Mouse (Mus musculus) kidney, embryonic 15.5 days (tissue): Measurements from ENCODE around the gene Foxp1. TPM values are rescaled to one million over a fixed set of nuclear protein-coding genes. Genes with fewer than 3 reads are reported as not detected.

Source experiments
- ATAC-seq: fragments of 200-750 bp; cut with Nextera tagmentation; replicated peaks from 2 replicates; pipeline ENCODE4 v1.8.0; 2017; ENCODE audit warnings: moderate TSS enrichment; ENCODE audit not compliant: low FRiP score
- H3K27ac ChIP-seq: fragments of 300-500 bp; sonication (generic); 2 replicates; pipeline ENCODE4 v1.5.1; 2015; ENCODE audit warnings: mild to moderate bottlenecking, inconsistent platforms
- H3K27me3 ChIP-seq: fragments of 300-500 bp; sonication (generic); 2 replicates; pipeline ENCODE4 v1.6.1; 2015; ENCODE audit warnings: inconsistent platforms
- H3K36me3 ChIP-seq: fragments of 300-500 bp; sonication (generic); 2 replicates; pipeline ENCODE4 v1.6.1; 2015; ENCODE audit warnings: inconsistent platforms
- H3K4me1 ChIP-seq: fragments of 300-500 bp; sonication (generic); 2 replicates; pipeline ENCODE4 v1.6.1; 2015; ENCODE audit warnings: inconsistent platforms
- H3K4me2 ChIP-seq: fragments of 300-500 bp; sonication (generic); 2 replicates; pipeline ENCODE4 v1.6.1; 2015; ENCODE audit warnings: moderate library complexity, mild to moderate bottlenecking, inconsistent platforms
- H3K4me3 ChIP-seq: fragments of 300-500 bp; sonication (generic); replicated peaks from 2 replicates; pipeline ENCODE4 v1.5.1; 2015; ENCODE audit warnings: mild to moderate bottlenecking, inconsistent platforms
- H3K9ac ChIP-seq: fragments of 300-500 bp; sonication (generic); 2 replicates; pipeline ENCODE4 v1.6.1; 2015; ENCODE audit warnings: mild to moderate bottlenecking, inconsistent platforms
- H3K9me3 ChIP-seq: fragments of 300-500 bp; sonication (generic); replicated peaks from 2 replicates; pipeline ENCODE4 v1.6.1; 2016; ENCODE audit warnings: inconsistent platforms
- WGBS: fragments of 180-500 bp; shearing (Covaris S2); methylation state at CpG from one replicate; pipeline ENCODE4 v1.1.7; 2015; ENCODE audit warnings: mixed read lengths; 5-methylcytosine and 5-hydroxymethylcytosine counted together
- polyA plus RNA-seq: library from polyadenylated mRNA; unstranded; fragments of >200 nt; fragmentation: Nextera tagmentation; extraction: Ambion mirVana; gene quantifications from 2 replicates; pipeline ENCODE4 v1.2.1, GENCODE M21; 2015

Foxp1 gene
- polyA plus RNA-seq, 1 experiment from 2014 or later = 50.2 TPM

DNA sequence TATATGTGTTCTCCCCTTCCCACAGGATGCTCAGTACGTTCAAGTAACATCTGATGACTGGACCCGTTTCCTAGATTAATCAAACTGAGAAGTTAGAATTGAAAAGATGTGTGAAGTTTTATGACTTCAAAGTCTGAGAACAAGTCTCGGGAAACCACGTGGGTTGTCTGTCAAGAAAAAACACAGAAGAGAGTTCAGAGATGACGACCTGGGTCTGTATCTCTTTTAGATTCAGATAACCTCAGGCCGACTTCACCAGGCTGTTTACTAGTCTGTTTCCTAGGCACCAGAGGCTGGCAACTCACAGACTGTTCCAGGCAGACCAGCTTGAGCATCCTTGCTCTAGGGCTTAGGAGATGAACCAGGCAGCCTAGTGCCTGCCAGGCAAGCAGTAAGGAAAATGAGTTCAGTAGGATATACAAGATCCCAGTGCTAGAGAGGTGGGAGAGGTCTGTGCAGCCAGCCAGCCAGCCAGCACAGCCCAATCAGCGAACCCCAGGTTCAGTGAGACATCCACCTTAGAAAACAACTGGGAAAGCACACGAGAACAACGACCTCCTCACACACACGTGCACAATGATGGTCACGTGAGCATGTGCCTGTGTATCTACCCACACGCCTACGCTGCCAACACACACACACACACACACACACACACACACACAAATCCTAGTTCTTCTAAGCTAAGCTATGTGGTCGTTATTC lies 212.9 kb downstream of the Foxp1 start:
- no peak overlapping the region for H3K4me3 ChIP-seq
- no peak overlapping the region for H3K9ac ChIP-seq
- H3K27ac ChIP-seq = no peak overlapping the region
- H3K4me2 ChIP-seq = no peak overlapping the region
- 74% methylated on average over 14 of the region's 14 CpGs for WGBS
- ATAC-seq = no peak
- H3K9me3 ChIP-seq = no peaks in the 10 kb centered on the region
- peaks cover 8% of the 10 kb centered on the region; the same call in 1 of the 2 replicates for H3K4me1 ChIP-seq
- H3K27me3 ChIP-seq = no peaks in the 10 kb centered on the region
- H3K36me3 ChIP-seq = peaks cover 8% of the 10 kb centered on the region

DNA sequence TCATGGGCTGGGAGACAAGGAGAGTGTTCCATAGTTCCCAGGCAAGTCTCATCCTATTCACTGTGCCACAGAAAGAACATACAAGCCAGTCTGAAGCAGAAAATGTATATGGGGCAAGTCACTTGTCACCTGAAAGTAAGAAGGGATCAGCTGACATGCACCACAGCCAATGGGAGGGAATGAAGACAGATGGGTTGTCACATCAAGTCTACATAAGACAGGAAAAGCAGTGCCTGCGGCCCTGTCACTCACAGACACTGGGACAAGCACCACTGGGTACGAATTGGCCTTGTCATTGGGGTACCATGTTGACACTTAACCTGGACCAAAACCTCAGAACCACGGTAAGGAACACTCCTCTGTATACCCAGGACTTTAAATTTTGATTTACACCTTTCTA lies 216.8 kb downstream of the Foxp1 start:
- Histone ChIP-seq H3K36me3 (peaks cover 8% of the 10 kb centered on the region), H3K27me3 (no peaks in the 10 kb centered on the region), H3K9me3 (no peaks in the 10 kb centered on the region), H3K4me1 (peaks cover 23% of the 10 kb centered on the region), H3K9ac (no peak overlapping the region), H3K27ac (no peak overlapping the region), H3K4me2 (no peak overlapping the region), H3K4me3 (no peak overlapping the region)
- WGBS = 80% methylated on average over 3 of the region's 3 CpGs
- ATAC-seq = no peak

DNA sequence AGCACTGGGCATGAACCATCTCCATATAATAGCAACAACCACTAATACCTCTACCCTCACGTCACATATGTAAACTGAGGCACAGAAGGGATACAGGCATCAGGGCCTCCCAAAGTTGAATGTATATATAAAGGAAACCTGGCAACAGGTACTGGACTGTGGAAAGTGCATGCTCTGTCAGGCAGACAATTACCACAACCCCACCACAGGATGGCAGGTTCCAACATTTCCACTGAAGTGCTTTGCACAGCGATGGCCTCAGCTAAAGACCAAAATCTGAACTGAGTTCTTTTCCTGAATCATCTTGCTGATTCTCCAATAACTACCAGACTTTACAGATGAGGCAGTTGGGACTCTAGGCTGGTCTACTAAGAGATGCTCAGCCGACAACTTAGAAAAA lies 217.3 kb downstream of the Foxp1 start:
- Histone ChIP-seq H3K4me1 (peaks cover 19% of the 10 kb centered on the region), H3K9me3 (no peaks in the 10 kb centered on the region), H3K4me2 (no peak overlapping the region), H3K36me3 (peaks cover 8% of the 10 kb centered on the region), H3K27ac (no peak overlapping the region), H3K9ac (no peak overlapping the region), H3K27me3 (0 out of 2 replicates have a peak, but pooled peaks cover 3% of the 10 kb centered on the region), H3K4me3 (no peak overlapping the region)
- WGBS = 88% methylated on average over 3 of the region's 3 CpGs
- no peak for ATAC-seq

DNA sequence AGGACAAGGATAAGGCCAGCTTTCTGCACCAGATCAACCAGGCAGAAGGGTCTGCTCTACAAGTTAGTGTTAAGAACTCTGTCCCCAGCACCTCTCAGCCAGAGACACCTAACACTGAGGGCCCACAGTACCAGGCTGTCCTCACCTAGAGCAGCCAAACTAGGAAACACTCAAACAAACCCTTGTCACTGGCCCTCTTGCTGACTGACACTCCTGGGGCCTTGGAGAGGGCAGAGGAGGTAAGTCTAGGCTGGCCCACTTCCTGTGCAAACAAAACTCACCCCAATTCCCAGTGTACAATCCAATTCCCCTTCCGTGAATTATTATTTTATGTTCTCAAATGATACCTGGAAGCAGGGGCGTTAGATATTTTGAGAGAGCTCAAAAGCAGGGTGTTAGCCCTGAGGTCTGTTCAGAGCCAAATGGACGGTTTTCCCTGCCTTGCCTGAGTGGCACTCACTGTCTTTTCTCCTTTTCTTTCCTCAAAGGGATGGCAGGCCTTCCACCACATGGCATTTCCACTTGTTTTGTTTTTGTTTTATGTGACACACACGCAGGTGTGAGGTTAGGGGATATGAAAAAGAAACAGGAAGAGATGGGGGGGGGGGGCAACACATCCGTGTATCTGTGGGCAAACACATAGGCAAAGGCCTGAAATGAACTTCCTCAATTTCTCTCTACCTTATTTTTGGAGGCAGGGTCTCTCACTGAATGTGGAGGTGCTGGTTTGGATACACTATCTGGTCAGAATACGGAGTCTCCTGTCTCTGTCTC lies 219.7 kb downstream of the Foxp1 start:
- Histone ChIP-seq H3K27me3 (0 out of 2 replicates have a peak, but pooled peaks cover 3% of the 10 kb centered on the region), H3K4me1 (peaks cover 21% of the 10 kb centered on the region), H3K36me3 (peaks cover 7% of the 10 kb centered on the region), H3K9me3 (no peaks in the 10 kb centered on the region), H3K4me3 (no peak overlapping the region), H3K9ac (no peak overlapping the region), H3K27ac (no peak overlapping the region), H3K4me2 (no peak overlapping the region)
- WGBS = 75% methylated on average over 6 of the region's 6 CpGs
- ATAC-seq = no peak

DNA sequence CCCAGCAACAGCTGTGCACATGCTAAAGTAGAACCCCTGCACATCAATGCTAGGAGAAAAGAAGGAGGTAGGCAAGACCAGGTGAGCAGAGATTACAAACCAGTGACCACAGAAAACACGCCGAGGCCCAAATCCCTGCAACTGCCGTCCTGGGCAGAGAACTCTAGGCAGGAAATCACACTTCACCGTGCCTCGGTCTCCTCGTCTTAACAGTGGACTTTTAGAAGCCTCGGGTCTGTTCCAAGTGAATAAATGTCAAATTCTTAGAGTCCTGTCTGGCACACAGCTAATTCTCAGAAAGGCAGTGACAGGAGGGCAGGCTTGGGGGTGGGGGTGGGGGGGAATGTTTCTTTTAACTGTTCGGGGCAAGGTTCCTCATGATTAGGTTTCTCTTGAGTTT lies 220.6 kb downstream of the Foxp1 start:
- ATAC-seq = no peak; the same call in 1 of the 2 replicates
- Histone ChIP-seq H3K27ac (no peak overlapping the region), H3K4me2 (no peak overlapping the region), H3K36me3 (no peaks in the 10 kb centered on the region), H3K9ac (no peak overlapping the region), H3K4me3 (no peak overlapping the region), H3K27me3 (0 out of 2 replicates have a peak, but pooled peaks cover 3% of the 10 kb centered on the region), H3K4me1 (peaks cover 21% of the 10 kb centered on the region), H3K9me3 (no peaks in the 10 kb centered on the region)
- 45% methylated on average over 8 of the region's 8 CpGs for WGBS

DNA sequence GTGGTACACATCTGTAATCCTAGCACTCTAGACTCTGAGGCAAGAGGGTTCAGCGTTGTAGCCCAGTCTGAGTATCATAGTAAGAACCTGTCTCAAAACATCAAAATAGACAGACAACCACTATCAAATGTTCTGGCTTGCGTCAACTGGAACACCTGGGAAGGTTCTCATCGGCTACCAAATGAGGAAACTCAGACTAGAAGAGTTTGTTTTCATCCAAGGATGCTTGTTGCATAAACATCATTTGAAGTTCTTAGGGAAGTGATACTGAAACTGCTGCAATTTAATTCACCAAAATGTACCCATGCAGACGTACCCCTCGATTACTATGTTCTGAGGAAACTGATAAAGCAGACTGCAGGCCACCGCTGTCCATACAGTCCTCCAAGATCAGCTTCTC lies 222.3 kb downstream of the Foxp1 start:
- Histone ChIP-seq H3K9ac (no peak overlapping the region), H3K4me2 (no peak overlapping the region), H3K9me3 (no peaks in the 10 kb centered on the region), H3K36me3 (no peaks in the 10 kb centered on the region), H3K27me3 (0 out of 2 replicates have a peak, but pooled peaks cover 3% of the 10 kb centered on the region), H3K4me3 (no peak overlapping the region), H3K4me1 (peaks cover 32% of the 10 kb centered on the region), H3K27ac (no peak overlapping the region)
- no peak for ATAC-seq
- 93% methylated on average over 6 of the region's 6 CpGs for WGBS

DNA sequence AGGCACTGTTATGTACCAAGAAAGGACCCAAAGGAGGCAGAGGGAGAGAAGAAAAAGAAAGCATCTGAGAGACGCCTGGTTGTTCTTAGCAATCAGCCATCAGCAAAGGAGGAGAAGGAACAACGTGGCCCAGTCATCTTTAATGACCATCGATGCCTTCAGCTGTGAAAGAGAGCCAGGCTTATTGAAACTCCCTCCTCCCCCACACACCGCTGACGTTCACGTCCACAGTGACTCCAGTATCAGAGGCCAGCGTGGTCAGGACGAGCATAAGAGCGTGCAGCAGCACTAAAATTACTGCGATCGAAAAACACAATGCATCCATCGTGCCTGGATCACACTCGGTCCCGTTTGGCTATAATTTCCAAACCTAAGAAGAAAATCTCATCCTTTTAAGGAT lies 223.3 kb downstream of the Foxp1 start:
- no peak overlapping the region for H3K9ac ChIP-seq
- H3K27me3 ChIP-seq = 0 out of 2 replicates have a peak, but pooled peaks cover 3% of the 10 kb centered on the region
- H3K4me1 ChIP-seq = peaks cover 35% of the 10 kb centered on the region
- WGBS = 41% methylated on average over 14 of the region's 14 CpGs
- H3K36me3 ChIP-seq = no peaks in the 10 kb centered on the region
- no peaks in the 10 kb centered on the region for H3K9me3 ChIP-seq
- H3K4me3 ChIP-seq = no peak overlapping the region
- no peak overlapping the region for H3K4me2 ChIP-seq
- no peak overlapping the region for H3K27ac ChIP-seq
- ATAC-seq = no peak

DNA sequence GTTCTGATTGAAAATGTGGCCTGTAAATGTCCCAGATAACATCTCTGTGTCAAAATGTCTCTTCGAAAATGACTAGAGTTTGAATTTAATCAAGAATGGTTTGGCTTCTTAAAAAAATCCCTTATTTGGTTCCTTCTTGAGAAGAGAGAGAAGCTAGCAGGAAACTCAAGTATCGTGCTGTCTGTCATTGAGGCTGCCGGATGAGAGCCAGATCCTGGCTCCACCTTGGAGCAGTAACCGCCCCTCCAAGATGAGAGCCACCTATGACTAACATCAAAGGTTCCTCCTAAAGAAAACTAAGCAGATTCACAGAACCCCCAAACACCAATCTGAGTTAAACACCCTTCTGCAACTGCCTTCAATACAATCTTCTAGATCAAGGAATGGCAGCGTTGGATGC lies 225.0 kb downstream of the Foxp1 start:
- WGBS = 92% methylated on average over 5 of the region's 5 CpGs
- H3K4me2 ChIP-seq = no peak overlapping the region
- ATAC-seq = no peak
- H3K9ac ChIP-seq = no peak overlapping the region
- no peak overlapping the region for H3K27ac ChIP-seq
- H3K4me1 ChIP-seq = peaks cover 31% of the 10 kb centered on the region
- no peak overlapping the region for H3K4me3 ChIP-seq
- no peaks in the 10 kb centered on the region for H3K9me3 ChIP-seq
- 0 out of 2 replicates have a peak, but pooled peaks cover 3% of the 10 kb centered on the region for H3K27me3 ChIP-seq
- H3K36me3 ChIP-seq = no peaks in the 10 kb centered on the region

DNA sequence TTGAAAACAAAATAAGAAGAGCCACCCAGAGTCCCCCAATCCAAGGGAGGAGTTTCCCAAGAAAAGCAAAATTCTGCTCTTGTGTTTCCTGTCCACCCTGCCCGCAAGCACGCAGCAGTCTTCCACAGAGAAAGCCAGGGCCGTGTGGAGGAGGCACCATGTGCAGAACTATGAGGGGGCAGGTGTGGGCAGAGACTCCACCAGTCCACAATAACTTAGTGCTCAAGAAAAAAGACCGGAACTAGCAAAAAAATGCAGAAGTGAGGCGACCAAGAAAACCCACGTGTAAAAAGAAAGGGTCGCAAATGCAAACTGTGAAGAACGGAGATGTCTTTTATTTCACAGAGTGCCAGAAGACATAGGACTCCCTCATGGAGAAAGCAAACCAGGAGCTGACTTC lies 227.0 kb downstream of the Foxp1 start:
- WGBS = 44% methylated on average over 8 of the region's 8 CpGs
- no peak overlapping the region for H3K9ac ChIP-seq
- H3K36me3 ChIP-seq = no peaks in the 10 kb centered on the region
- no peaks in the 10 kb centered on the region for H3K9me3 ChIP-seq
- no peak overlapping the region for H3K4me2 ChIP-seq
- no peak overlapping the region for H3K4me3 ChIP-seq
- 0 out of 2 replicates have a peak overlapping the region, but pooled peaks have one; percentile 37 for H3K27ac ChIP-seq
- H3K27me3 ChIP-seq = 0 out of 2 replicates have a peak, but pooled peaks cover 2% of the 10 kb centered on the region
- H3K4me1 ChIP-seq = peaks cover 17% of the 10 kb centered on the region
- no peak for ATAC-seq

DNA sequence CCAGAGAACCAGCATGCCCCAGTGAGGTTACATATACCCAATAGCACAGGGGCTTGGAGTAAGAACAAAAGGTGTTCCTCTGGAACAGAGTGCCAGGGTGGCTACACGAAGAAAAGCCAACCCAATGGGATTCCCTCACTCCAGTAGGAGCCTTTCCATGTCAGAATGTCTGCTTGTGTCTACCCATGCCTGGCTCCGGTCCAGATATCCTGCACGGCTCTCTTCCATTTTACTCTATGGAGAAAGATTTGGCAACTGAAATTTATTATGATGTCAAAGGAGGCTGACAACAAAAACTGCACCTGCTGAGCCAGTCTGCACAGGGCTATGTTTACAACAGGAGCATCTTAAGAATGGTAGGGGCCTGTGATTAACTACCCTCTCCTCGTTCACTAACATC lies 233.3 kb downstream of the Foxp1 start:
- Histone ChIP-seq H3K4me1 (0 out of 2 replicates have a peak, but pooled peaks cover 3% of the 10 kb centered on the region), H3K4me2 (no peak overlapping the region), H3K9me3 (no peaks in the 10 kb centered on the region), H3K4me3 (no peak overlapping the region), H3K27ac (no peak overlapping the region), H3K9ac (no peak overlapping the region), H3K27me3 (no peaks in the 10 kb centered on the region), H3K36me3 (no peaks in the 10 kb centered on the region)
- no peak for ATAC-seq
- WGBS = 76% methylated on average over 4 of the region's 4 CpGs

DNA sequence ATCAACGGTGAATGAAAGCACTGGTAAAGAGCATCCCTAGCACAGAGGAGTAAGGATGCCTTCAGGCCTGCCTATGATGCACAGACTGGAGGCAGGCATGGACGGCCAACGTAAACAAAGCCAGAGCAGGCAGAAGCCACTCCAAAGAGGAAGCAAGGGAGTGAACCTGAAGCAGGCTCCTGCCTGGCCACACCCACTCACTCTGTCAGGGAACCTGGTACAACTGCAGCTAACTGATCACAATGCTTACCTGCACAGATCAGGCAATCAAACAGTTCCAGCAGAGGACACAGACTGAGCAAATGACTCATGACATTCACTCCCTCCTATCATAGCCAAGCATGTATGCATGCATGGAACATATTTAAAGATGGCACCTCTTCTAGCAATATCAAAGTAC lies 237.5 kb downstream of the Foxp1 start:
- ATAC-seq = no peak; the same call in 1 of the 2 replicates
- H3K4me3 ChIP-seq = no peak overlapping the region
- H3K4me2 ChIP-seq = no peak overlapping the region
- WGBS = 54% methylated on average over 3 of the region's 3 CpGs
- H3K27ac ChIP-seq = no peak overlapping the region
- H3K9me3 ChIP-seq = no peaks in the 10 kb centered on the region
- H3K27me3 ChIP-seq = no peaks in the 10 kb centered on the region
- H3K4me1 ChIP-seq = 0 out of 2 replicates have a peak, but pooled peaks cover 9% of the 10 kb centered on the region
- no peaks in the 10 kb centered on the region for H3K36me3 ChIP-seq
- H3K9ac ChIP-seq = no peak overlapping the region

DNA sequence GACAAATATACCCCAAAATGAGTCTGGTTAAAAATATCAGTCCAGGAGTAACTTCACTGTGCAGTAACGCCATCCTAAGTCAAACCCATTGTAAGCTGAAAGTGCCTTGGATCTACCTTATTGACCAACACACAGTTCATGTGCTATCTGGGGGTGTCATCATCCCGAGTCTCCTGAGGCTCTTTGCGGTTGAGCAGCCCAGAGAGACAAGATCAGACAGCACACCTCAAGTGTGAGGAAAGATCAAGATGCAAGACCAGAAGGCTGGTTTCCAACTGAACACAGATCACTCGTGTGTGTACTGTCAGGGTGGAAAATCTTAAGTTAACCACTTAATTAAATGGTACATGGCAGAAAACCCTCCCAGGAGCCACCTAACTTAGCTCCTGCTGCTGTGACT lies 238.5 kb downstream of the Foxp1 start:
- no peaks in the 10 kb centered on the region for H3K36me3 ChIP-seq
- no peak overlapping the region for H3K9ac ChIP-seq
- 0 out of 2 replicates have a peak, but pooled peaks cover 14% of the 10 kb centered on the region for H3K4me1 ChIP-seq
- no peak overlapping the region for H3K4me3 ChIP-seq
- no peaks in the 10 kb centered on the region for H3K27me3 ChIP-seq
- H3K4me2 ChIP-seq = no peak overlapping the region
- no peak overlapping the region for H3K27ac ChIP-seq
- WGBS = 76% methylated on average over 4 of the region's 4 CpGs
- no peaks in the 10 kb centered on the region for H3K9me3 ChIP-seq
- ATAC-seq = no peak
